Mouse (Mus musculus) heart, embryonic 12.5 days (tissue): ENCODE results near the gene Tex36. TPM values are rescaled to one million over a fixed set of nuclear protein-coding genes. Genes with fewer than 3 reads are reported as not detected.

Experiments
- ATAC-seq: fragments of 200-750 bp; cut with Nextera tagmentation; 2 replicates; pipeline ENCODE4 v1.8.0; 2017; ENCODE audit warnings: moderate TSS enrichment, moderate library complexity; ENCODE audit not compliant: insufficient number of reproducible peaks, low FRiP score
- H3K27ac ChIP-seq: fragments of 300-500 bp; sonication (generic); 2 replicates; pipeline ENCODE4 v1.5.1; 2016; ENCODE audit warnings: mild to moderate bottlenecking, moderate library complexity; ENCODE audit not compliant: poor library complexity, severe bottlenecking
- H3K27me3 ChIP-seq: fragments of 300-500 bp; sonication (generic); replicated peaks from 2 replicates; pipeline ENCODE4 v1.6.1; 2016; ENCODE audit warnings: mild to moderate bottlenecking, moderate library complexity
- H3K36me3 ChIP-seq: fragments of 300-500 bp; sonication (generic); 2 replicates; pipeline ENCODE4 v1.6.1; 2016; ENCODE audit warnings: mild to moderate bottlenecking, moderate library complexity
- H3K4me1 ChIP-seq: fragments of 300-500 bp; sonication (generic); replicated peaks from 2 replicates; pipeline ENCODE4 v1.6.1; 2016; ENCODE audit warnings: mild to moderate bottlenecking
- H3K4me2 ChIP-seq: fragments of 300-500 bp; sonication (generic); 2 replicates; pipeline ENCODE4 v1.6.1; 2016; ENCODE audit warnings: mild to moderate bottlenecking, moderate library complexity
- H3K4me3 ChIP-seq: fragments of 300-500 bp; sonication (generic); 2 replicates; pipeline ENCODE4 v1.5.1; 2016; ENCODE audit warnings: mild to moderate bottlenecking
- H3K9ac ChIP-seq: fragments of 300-500 bp; sonication (generic); 2 replicates; pipeline ENCODE4 v1.6.1; 2016; ENCODE audit warnings: mild to moderate bottlenecking, moderate library complexity
- H3K9me3 ChIP-seq: fragments of 300-500 bp; sonication (generic); replicated peaks from 2 replicates; pipeline ENCODE4 v1.6.1; 2016; ENCODE audit warnings: mild to moderate bottlenecking, moderate library complexity
- WGBS: fragments of 180-500 bp; shearing (Covaris S2); methylation state at CpG from one replicate; pipeline ENCODE4 v1.1.7; 2016; 5-methylcytosine and 5-hydroxymethylcytosine counted together
- polyA plus RNA-seq: library from polyadenylated mRNA; unstranded; fragments of >200 nt; fragmentation: Nextera tagmentation; extraction: Ambion mirVana; gene quantifications from 2 replicates; pipeline ENCODE4 v1.2.1, GENCODE M21; 2016

Tex36 gene
- polyA plus RNA-seq = not detected in 2 replicates

- no peak for ATAC-seq
- H3K27ac ChIP-seq = no peak within 1 kb of the TSS
- no peak within 1 kb of the TSS for H3K4me2 ChIP-seq
- no peaks in the 10 kb centered on the region for H3K9me3 ChIP-seq
- H3K36me3 ChIP-seq = no peaks in the 10 kb centered on the region
- no peak within 1 kb of the TSS for H3K4me3 ChIP-seq
- 43% methylated on average over 2 of the region's 2 CpGs for WGBS
- H3K9ac ChIP-seq = no peak within 1 kb of the TSS
- H3K27me3 ChIP-seq = no peaks in the 10 kb centered on the region
- H3K4me1 ChIP-seq = no peaks in the 10 kb centered on the region
These were observed at the start of gene Tex36 for GRCm38 (mm10) chr7:133602058-133602457. TSS of gene Tex36 (minus strand) at chr7:133602158.

DNA sequence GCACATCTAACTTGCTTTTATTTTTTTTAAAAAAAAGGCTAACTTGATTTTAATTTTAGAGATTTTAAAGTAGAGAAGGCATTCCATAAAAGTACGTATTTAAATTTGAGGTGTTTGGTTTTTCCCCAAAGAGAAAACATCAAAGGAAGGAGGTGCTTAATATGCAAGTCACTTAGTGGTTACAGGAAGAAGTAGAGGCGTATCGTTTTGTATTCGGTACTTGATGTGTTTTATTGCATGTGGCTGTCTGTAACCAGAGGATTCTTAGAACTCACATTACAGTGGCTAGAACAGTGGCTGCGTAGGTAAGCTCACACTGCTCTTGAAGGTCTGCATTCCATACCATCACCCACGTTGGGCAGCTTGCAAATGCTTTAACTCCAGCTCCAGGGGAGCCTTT is 43.8 kb upstream of the Tex36 start:
- Histone ChIP-seq H3K27ac (no peak overlapping the region), H3K9ac (no peak overlapping the region), H3K4me2 (no peak overlapping the region), H3K36me3 (peaks cover 82% of the 10 kb centered on the region), H3K27me3 (no peaks in the 10 kb centered on the region), H3K4me1 (no peaks in the 10 kb centered on the region), H3K9me3 (no peaks in the 10 kb centered on the region), H3K4me3 (no peak overlapping the region)
- no peak for ATAC-seq
- WGBS = 94% methylated on average over 6 of the region's 6 CpGs

GRCm38 (mm10) chr7:133638821-133639220 is 36.9 kb upstream of the Tex36 start:
- Histone ChIP-seq H3K4me1 (peaks cover 9% of the 10 kb centered on the region; the same call in 1 of the 2 replicates), H3K9me3 (no peaks in the 10 kb centered on the region), H3K27ac (no peak overlapping the region), H3K9ac (no peak overlapping the region), H3K36me3 (peaks cover 37% of the 10 kb centered on the region), H3K4me3 (no peak overlapping the region), H3K4me2 (no peak overlapping the region), H3K27me3 (no peaks in the 10 kb centered on the region)
- WGBS = 90% methylated on average over 13 of the region's 13 CpGs
- ATAC-seq = no peak

GRCm38 (mm10) chr7:133638306-133638705 is 36.3 kb upstream of the Tex36 start:
- no peak for ATAC-seq
- no peaks in the 10 kb centered on the region for H3K27me3 ChIP-seq
- peaks cover 9% of the 10 kb centered on the region; the same call in 1 of the 2 replicates for H3K4me1 ChIP-seq
- WGBS = 10% methylated on average over 13 of the region's 13 CpGs
- peak overlapping the region; percentile 90 for H3K4me2 ChIP-seq
- peak overlapping the region; percentile 84 for H3K4me3 ChIP-seq
- peaks cover 33% of the 10 kb centered on the region for H3K36me3 ChIP-seq
- H3K9ac ChIP-seq = peak overlapping the region; percentile 89
- no peaks in the 10 kb centered on the region for H3K9me3 ChIP-seq
- no peak overlapping the region; the same call in 1 of the 2 replicates for H3K27ac ChIP-seq

DNA sequence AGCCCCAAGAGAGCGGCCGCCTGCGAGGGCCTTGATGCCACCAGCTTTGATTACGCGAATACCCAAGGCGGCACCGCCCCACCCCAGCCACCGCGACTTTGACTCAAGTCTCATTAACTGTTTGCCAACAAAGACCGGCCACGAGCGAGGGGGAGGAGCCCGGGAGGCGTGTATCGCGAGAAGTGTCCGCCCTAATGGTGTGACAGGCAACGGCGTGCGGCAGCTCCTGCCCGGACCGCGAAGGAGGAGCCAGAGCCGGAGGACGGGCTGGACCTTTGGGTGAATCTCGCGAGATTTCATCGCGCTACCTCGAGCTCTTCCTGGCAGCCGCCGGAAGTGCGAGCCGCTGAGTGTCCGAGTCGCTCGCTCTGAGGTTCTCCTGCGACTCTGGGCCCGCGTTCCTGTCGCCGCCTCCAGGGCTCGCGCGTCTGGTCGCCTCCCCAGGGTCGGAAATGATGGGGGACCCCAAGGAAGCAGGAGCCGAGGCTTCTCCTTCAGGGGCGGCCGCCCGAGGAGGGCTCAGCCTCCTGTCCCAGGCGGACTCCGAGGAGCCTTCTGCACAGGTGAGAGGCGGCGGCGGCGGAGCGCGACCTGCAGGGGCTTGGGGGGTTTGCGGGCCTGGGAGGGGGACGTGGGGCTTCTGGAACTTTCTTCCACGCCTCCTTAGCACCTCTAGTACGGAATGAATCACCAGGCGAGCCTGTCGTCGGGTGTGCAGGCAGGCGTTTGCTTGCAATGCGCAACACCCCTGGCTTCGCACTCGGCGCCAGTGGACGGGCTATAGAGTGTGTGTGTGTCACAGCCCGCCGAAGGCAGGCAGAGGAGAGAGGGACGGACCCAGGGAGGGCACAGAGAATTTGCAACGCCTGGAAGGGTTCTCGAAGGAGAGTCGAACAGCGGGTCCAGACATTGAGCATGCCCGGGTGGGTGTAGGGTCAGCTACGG is 35.7 kb upstream of the Tex36 start, which contains the start of gene Edrf1:
Edrf1 (plus strand) TSS at position 183 of the 945 bp plus-strand sequence.
- Histone ChIP-seq H3K9me3 (no peaks in the 10 kb centered on the region), H3K9ac (peak within 1 kb of the TSS; percentile 89), H3K27me3 (no peaks in the 10 kb centered on the region), H3K36me3 (peaks cover 26% of the 10 kb centered on the region), H3K4me2 (peak within 1 kb of the TSS; percentile 90), H3K4me1 (peaks cover 9% of the 10 kb centered on the region; the same call in 1 of the 2 replicates), H3K4me3 (peak within 1 kb of the TSS; percentile 84), H3K27ac (peak within 1 kb of the TSS; percentile 79)
- under 1% methylated on average over 81 of the region's 81 CpGs for WGBS
- ATAC-seq = peak; percentile 99

DNA sequence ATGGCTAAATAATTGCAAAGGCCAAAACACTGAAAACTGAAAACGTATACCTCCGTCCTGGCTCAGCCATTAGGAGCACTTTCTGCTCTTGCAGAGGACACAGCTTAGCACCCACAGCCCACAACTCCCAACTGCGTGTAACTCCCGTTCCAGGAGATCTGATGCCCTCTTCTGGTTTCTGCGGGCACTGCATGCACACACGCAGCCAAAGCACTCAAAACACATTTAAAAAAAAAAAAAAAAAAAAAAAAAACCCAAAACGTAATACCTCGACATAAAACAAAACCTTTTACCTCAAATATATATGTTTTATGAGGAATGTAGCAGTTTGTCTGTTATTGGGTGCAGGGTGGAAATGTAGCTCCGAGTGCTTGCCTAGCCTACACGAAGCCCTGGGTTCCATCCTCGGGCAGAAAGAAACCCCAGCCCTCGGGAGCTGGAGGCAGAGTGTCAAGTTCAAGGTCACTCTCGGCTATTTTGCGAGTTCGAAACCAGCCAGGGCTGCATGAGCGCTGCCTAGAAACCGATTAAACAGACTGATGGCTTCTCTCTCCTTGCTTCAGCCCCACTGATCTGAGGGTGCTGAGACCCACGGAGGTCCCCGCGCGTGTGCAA is 34.9 kb upstream of the Tex36 start:
- H3K4me1 ChIP-seq = peaks cover 9% of the 10 kb centered on the region; the same call in 1 of the 2 replicates

DNA sequence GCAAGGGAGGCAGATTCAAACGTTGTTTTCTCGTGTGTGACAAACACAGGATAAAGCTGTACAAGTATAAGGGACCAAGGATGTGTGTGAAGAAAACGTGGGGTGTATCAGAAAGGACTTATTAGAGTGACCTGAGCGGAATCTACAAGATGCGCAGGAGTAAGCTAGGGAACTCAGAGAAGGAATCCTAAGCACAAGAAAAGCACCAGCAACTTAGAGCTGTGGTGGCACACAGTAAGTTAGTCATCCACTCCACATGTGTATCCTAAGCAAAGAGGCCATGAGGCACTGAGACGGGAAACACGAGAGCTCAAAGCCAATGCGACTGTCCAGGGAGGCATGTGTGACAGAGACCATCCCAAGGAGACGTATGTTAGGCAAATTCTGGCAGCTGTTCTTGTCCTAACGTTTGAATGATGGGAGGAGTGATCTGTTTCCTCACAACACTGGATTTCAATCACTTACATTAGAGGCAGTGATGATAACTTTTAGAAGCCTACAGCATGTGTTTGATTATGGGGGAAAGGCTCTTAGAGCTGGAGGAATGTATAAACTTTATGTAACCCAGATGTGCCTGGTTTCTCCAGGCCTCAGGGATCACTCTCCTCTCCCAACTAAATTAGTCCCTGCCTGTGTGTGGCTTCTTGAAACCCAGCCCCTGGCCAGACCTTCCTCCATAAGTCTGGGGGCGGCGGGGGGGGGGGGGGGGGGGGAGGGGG is 33.1 kb upstream of the Tex36 start:
- Histone ChIP-seq H3K4me2 (no peak overlapping the region), H3K4me3 (no peak overlapping the region), H3K9me3 (no peaks in the 10 kb centered on the region), H3K36me3 (peaks cover 7% of the 10 kb centered on the region; the same call in 1 of the 2 replicates), H3K9ac (no peak overlapping the region), H3K27me3 (no peaks in the 10 kb centered on the region), H3K27ac (no peak overlapping the region), H3K4me1 (peaks cover 9% of the 10 kb centered on the region; the same call in 1 of the 2 replicates)
- WGBS = 52% methylated on average over 10 of the region's 12 CpGs
- no peak for ATAC-seq

More for the DNA sequence above, 34.9 kb upstream of the Tex36 start:
- peak overlapping the region; percentile 84 for H3K4me3 ChIP-seq
- H3K9me3 ChIP-seq = no peaks in the 10 kb centered on the region
- peak overlapping the region; percentile 73 for H3K9ac ChIP-seq
- peak overlapping the region; percentile 73 for H3K4me2 ChIP-seq
- peak; percentile 39 for ATAC-seq
- 3% methylated on average over 21 of the region's 21 CpGs for WGBS
- H3K36me3 ChIP-seq = peaks cover 19% of the 10 kb centered on the region
- no peaks in the 10 kb centered on the region for H3K27me3 ChIP-seq
- peak overlapping the region; percentile 69 for H3K27ac ChIP-seq

DNA sequence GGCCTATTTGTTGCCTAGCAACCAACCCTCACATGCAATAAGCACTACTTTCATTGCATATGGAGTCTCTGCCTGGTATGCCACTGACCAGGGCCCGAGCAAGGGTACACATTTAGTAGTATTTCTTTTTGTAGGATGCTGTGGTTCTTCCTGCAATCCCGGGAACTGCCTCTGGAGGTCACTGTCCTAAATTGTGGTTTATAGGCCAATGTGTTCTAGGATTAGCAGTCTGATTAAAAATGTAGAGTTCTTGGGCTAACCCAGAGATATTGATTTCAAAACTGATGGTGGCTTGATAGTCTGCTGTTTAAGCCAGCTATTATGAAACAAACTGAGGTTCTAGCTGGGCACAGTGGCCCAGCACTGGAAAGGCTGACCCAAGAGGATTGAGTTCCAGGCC is 30.5 kb upstream of the Tex36 start:
- H3K4me2 ChIP-seq = no peak overlapping the region
- no peaks in the 10 kb centered on the region for H3K9me3 ChIP-seq
- no peak for ATAC-seq

GRCm38 (mm10) chr7:133630821-133631220 is 28.9 kb upstream of the Tex36 start:
- no peaks in the 10 kb centered on the region; the same call in 1 of the 2 replicates for H3K27me3 ChIP-seq
- H3K36me3 ChIP-seq = no peaks in the 10 kb centered on the region
- no peaks in the 10 kb centered on the region for H3K9me3 ChIP-seq
- H3K4me2 ChIP-seq = no peak overlapping the region
- 70% methylated on average over 5 of the region's 5 CpGs for WGBS
- H3K4me1 ChIP-seq = no peaks in the 10 kb centered on the region
- ATAC-seq = no peak
- no peak overlapping the region for H3K27ac ChIP-seq
- no peak overlapping the region for H3K9ac ChIP-seq
- no peak overlapping the region for H3K4me3 ChIP-seq

More for the DNA sequence above, 30.5 kb upstream of the Tex36 start:
- H3K27me3 ChIP-seq = no peaks in the 10 kb centered on the region; the same call in 1 of the 2 replicates
- H3K4me3 ChIP-seq = no peak overlapping the region
- no peak overlapping the region for H3K9ac ChIP-seq
- no peaks in the 10 kb centered on the region for H3K4me1 ChIP-seq
- WGBS = 28% methylated on average over 2 of the region's 2 CpGs
- no peak overlapping the region for H3K27ac ChIP-seq
- no peaks in the 10 kb centered on the region for H3K36me3 ChIP-seq

DNA sequence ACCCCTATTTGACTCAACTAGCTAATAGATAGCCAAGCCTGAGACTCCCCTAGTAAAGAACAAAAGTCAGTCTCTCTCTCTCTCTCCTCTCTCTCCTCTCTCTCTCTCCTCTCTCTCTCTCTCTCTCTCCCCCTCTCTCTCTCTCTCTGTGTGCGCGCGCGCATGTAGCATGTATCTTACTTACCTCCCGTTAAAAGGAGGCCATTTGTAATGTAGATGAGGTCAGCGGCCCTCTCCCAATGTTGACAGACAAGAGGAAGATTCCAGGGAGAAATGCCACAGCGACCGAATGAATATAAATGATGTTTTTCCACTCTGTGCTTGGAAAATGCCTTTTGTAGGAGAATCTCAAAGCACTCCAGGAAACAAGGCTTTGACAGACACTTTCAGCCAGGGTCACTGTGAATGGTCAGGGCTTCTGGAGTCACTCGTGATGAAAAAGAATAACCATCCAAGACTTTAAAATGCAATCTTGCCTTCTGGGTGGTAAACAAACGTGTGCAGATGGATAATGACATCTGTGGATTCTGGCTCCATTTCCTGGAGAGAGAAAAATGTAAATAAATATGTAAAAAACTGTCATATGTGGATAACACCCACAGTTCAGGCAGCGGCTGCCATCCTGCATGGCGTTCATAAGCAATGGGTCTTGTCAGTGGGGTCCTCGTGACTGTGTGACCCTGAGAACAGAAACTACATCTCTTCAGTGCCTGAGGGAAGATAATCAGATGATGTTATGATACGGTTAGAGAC is 25.4 kb upstream of the Tex36 start:
- WGBS = 61% methylated on average over 14 of the region's 14 CpGs
- Histone ChIP-seq H3K27ac (no peak overlapping the region), H3K4me3 (no peak overlapping the region), H3K4me2 (no peak overlapping the region), H3K9me3 (no peaks in the 10 kb centered on the region), H3K4me1 (no peaks in the 10 kb centered on the region), H3K27me3 (no peaks in the 10 kb centered on the region; the same call in 1 of the 2 replicates), H3K9ac (no peak overlapping the region), H3K36me3 (no peaks in the 10 kb centered on the region)
- no peak for ATAC-seq
